Mouse (Mus musculus): ENCODE data around the gene Spats2.
"Not testable (repeated sequence)": the region's sequence is repeated elsewhere in the genome, so short reads cannot be mapped to it uniquely, and the experiment has no call there.

The Spats2 gene

DNA sequence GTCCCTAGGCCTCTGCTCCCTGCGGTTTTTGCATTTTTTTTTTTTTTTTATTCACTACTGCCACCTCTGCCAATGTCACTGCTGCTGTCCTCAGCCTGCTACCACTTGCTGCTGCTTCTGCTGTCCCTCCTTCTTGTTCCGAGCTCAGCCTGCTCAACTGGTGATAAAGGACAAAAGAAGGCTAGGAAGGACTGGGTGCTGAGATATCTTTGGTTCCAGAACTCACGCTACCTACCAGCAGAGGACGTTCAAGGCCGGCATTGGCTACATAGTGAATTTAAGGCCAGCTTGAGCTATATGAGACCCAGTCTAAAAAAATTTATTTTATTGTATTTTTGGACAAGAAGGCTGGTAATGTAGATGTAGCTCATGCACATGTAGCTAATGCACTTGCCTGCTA, 12.7 kb downstream of the Spats2 start:
- no peak for DNase-seq (ENCODE audit: low spot score in 2 of 2)

DNA sequence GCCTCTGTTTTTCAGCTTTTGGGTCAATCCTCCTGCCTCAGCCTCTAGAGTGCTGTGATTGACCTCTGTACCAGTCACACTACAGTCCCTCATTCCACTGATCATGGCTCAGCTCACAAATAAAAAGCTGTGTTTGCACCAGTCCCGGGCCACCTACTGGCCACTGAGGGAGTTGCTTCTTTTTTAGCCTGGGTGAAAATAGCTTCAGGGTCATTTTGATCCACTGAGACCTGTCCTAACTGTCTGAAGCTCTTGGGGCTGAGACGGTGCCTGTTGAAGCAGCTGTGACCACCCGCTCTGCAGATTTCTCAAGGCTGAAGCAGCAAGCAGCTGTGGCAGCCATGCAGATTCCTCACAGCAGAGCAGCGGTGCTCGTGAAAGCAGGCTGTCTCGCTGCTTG, 14.0 kb downstream of the Spats2 start:
- DNase-seq (ENCODE audit: low spot score in 2 of 2): no peak

DNA sequence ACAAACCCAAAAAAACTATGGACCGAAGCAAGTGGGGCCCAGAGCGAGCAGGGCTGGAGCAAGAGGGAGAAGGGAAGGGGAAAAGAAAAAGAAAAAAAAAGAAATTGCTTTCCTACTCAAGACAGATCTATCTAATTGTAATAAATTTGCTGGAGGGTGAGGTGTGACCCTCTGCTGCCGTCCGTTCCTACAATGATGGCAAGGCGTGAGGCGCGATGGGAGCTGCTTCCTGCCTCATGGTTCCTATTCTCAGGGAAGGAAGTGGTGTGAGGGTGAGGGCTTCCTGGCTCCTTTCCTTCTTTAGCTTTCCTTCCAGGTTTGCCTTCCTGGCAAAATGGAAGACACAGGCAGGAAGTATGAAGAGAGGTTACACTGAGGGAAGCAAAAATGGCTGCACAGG, 24.8 kb downstream of the Spats2 start:
- DNase-seq (ENCODE audit: low spot score in 2 of 2): peak in 1 of 2 experiments; percentile 11

GRCm38 (mm10) chr15:99151324-99151723, 25.6 kb downstream of the Spats2 start:
- DNase-seq (ENCODE audit: low spot score in 2 of 2): no peak

DNA sequence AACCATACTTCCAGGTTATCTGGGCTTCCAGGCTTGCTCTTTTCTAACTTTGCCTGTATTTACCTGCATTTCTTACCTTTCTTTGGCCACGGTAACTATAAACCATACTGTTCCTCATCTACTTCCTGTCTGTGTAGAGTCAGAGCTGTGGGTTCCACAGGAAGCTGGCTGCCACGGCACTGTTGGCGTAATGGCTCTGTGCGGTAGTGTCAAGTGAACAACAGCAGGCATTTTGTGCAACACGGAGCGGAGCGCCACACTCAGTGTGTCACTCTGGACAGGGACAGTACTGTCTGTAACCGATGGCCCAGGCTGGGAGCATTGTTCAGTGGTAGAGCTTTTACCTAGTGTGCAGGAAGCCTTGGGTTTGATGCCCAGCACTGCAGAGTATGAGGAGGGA, 27.8 kb downstream of the Spats2 start:
- DNase-seq (ENCODE audit: low spot score in 2 of 2): no peak

- not testable (repeated sequence) for DNase-seq (ENCODE audit: low spot score in 2 of 2)
Observed at GRCm38 (mm10) chr15:99154515-99154914, 28.8 kb downstream of the Spats2 start.

- DNase-seq (ENCODE audit: low spot score in 2 of 2): no peak
Observed at GRCm38 (mm10) chr15:99163512-99164365, 38.0 kb downstream of the Spats2 start.

- no peak for DNase-seq (ENCODE audit: low spot score in 2 of 2)
Observed at GRCm38 (mm10) chr15:99172131-99172530, 46.4 kb downstream of the Spats2 start.

DNA sequence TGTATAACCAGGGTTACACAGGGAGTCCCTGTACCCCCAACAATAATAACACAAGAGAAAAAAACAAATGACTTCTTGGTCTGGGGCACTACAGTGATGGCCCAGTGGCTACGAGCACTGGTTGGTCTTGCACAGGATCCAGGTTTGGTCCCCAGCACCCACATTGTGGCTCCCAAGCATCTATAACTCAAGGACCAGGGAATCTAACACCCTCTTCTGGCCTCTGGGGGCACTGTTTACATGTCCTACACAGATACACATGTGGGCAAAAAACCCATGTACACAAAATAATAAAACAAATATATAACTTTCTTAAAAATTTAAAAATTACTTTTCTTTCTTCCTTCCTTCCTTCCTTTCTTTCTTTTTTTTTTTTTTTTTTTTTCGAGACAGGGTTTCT, 53.9 kb downstream of the Spats2 start:
- no peak for DNase-seq (ENCODE audit: low spot score in 2 of 2)

GRCm38 (mm10) chr15:99184217-99184914, 58.6 kb downstream of the Spats2 start:
- no peak for DNase-seq (ENCODE audit: low spot score in 2 of 2)

DNA sequence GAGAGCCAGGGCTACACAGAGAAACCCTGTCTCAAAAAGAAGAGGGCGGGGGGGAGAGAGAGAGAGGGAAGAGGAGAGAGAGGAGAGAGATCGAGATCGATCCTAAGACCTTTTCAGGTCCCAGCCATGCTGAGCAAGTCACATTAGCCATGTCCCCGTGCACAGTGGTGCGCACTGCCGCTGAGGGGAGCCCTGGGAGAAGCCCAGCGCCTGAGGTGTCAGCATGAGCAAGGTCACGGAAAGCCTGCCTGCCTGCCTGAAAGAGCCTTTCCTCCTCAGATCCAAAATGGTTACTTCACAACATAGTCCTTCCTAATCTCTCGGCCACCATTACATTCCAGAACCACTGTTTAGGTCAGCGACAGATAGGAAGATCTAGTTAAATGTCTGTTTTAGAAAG, 68.6 kb downstream of the Spats2 start:
- DNase-seq (ENCODE audit: low spot score in 2 of 2): no peak

GRCm38 (mm10) chr15:99195043-99195442, 69.3 kb downstream of the Spats2 start:
- DNase-seq (ENCODE audit: low spot score in 2 of 2): no peak

- DNase-seq (ENCODE audit: low spot score in 2 of 2): peak in 1 of 2 experiments; percentile 67
Observed at GRCm38 (mm10) chr15:99198761-99199160, 73.0 kb downstream of the Spats2 start.

DNA sequence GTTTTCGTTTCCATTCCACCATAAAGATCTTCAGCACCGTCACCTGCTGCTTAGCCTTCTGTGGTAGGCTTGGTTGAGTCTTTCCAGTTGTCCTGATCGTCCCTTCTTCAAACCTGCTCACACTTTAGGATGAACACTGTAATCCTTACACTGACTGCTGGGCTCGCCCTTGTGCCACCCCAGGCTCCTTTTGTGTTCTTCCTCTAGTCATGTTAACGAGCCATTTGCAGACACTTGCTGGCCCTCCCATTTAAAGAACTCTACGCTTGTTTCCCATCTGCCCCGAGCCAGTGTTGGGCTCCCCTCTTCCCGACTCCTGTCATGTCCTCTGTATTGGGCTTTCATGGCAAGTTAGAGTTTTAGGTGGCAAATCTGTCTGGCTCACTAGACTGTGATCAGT, 80.2 kb downstream of the Spats2 start:
- no peak for DNase-seq (ENCODE audit: low spot score in 2 of 2)

DNA sequence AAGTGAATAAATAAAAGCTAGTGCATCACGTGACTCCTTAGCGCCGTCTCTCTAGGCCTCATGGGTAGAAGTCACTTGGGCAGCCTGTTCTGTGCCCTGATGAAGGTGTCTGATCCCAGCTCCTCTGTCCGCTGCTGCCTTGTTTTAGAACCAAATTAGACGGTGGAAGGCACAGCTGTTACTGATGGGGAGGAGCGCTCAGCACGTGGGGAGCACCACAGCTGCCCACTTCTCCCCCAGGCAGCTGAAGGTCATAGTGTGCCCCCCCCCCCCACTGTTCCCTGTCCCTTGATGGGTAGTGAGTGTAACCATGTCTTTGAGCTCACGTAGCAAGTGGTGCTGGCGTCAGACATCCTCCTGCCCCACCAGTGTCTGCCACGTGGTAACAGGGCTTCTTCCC, 87.5 kb downstream of the Spats2 start:
- no peak for DNase-seq (ENCODE audit: low spot score in 2 of 2)

- no peak for DNase-seq (ENCODE audit: low spot score in 2 of 2)
Observed at GRCm38 (mm10) chr15:99214941-99215340, 89.2 kb downstream of the Spats2 start.

DNA sequence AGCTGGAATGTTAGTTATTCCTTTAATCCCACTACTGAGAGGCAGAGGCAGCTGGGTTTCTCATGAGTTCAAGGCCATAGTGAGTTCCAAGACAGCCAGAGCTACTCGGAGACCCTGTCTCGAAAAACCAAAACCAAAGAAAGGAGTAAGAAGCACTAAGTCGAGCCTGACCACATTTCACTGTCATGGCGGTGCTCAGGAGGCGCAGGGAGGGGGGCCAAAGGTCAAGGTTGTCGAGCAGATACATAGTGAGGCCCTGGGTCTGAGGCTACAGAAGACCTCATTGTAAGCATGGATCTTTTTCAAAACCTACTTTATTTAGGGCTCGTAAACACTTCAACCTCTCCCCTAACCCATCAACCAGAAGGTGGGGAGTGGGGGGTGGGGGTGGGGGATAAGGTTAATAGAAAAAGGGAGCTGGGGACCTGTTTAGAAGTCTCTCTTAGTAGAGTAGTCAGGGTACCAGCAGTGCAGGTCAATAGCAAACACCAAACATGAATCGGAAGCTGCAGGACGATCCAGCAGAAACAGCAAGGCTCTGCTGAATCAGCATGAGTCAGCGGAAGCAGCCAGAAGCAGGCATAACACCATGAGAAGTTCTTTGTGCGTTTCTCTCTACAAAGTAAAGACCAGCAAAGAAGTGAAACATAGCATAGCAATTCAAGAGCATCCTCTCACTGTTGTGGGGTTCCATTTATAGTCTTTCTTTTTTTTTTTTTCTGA, 90.2 kb downstream of the Spats2 start:
- DNase-seq (ENCODE audit: low spot score in 2 of 2): no peak

DNA sequence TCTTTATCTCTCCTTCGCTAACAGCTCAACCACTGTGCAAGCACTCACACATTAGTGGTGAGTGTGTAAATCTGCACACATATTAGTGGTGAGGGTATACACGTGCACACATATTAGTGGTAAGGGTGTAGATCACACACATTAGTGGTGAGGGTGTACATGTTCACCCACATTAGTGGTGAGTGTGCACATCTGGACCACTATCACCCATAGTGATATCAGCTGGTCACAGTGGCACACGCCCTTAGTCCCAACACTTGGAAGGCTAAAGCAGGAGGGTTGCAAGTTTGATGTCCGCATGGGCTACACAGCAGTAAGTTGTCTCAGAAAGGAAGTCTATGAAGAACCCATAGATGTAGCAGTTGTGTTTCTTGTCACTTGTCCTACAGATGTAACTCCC, 91.9 kb downstream of the Spats2 start:
- no peak for DNase-seq (ENCODE audit: low spot score in 2 of 2)

DNA sequence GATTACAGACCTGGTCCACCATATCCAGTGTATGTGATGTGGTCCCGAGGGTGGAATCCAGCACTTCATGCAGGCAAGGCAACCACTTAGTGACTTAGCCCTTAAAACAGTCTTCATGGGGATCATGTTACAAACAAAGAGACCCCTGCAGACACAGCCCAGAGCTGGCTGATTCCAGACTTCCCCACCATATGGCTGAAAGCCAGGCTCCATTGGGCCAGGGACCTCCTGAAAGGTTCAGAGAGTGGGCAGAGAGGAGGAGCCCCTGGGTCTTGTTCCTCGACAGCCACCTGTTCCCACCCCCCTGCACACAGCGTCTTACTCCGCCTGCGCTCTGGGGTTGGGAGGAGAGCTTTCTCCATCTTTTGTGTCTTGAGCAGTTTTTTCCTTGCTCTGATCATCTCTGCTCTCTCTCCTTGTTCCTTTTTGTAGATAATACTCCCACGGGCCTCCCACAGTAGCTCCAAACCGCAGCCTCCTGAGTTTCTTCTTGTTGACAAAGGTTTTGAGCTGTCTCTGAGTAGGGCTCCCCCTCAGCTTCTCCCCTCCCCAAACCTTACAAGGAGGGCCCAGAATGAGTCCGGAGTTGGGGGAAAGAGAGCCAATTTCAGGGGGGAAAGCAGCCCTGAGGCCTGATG, 95.7 kb downstream of the Spats2 start:
- DNase-seq (ENCODE audit: low spot score in 2 of 2): no peak

- no peak for DNase-seq (ENCODE audit: low spot score in 2 of 2)
Observed at GRCm38 (mm10) chr15:99222794-99223584, 97.3 kb downstream of the Spats2 start.

DNA sequence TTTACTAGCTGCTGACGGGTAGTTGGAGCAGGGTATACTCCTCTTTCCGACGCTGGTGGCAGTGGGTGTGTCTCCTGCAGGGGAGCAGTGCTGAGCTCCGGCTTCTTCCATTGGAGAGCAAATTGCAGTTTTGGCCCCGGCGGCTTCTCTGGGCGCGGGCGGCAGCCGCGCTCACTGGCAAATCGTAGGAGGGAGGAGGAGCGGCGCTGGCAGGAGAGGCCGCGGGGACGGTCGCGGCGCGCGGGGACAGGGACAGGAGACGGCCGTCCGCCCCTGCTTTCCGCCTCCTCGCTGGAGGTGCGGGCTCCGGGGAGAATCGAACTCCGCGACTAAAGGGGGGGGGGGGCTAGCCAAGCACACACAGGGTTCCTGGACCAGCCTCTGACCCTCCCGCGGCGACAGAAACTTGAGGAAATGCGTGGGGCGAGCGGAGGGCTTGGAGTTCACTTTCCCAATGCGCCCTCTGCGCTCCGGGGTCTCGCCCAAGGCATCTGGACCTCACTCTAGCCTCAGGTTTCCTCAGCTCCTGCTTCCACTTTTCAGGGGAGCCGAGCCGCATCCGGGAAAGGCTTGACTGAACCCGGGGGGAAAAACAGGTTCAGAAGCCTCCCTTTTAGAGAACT, 98.0 kb downstream of the Spats2 start:
- DNase-seq (ENCODE audit: low spot score in 2 of 2): peak in 1 of 2 experiments; percentile 70
